Mouse (Mus musculus) urinary bladder, adult 18-20 months (tissue): ENCODE measurements at regions not wholly inside any gene's neighbourhood (a gene's known extent, or its start where the extent isn't known, plus 50 kb on each side); places are given as distances from the start of the nearest gene placed in this dataset.

Experiments used
- DNase-seq, 2 experiments: peaks; one replicate each; pipeline ENCODE4 v3.0.0; 2022; ENCODE audit warnings: low spot score in 2 of 2, mixed read lengths in 2 of 2

GRCm38 (mm10) chr3:58072230-58072839, 224.5 kb upstream of the Pfn2 start:
- no peak for DNase-seq

- no peak for DNase-seq
These were observed 241.7 kb upstream of the Pfn2 start for GRCm38 (mm10) chr3:58089344-58090139.

GRCm38 (mm10) chr3:58090396-58090795, 242.5 kb upstream of the Pfn2 start:
- DNase-seq: no peak

- DNase-seq: no peak
These were observed 243.7 kb upstream of the Pfn2 start for GRCm38 (mm10) chr3:58091466-58092176.

GRCm38 (mm10) chr3:58110911-58111476, 263.1 kb upstream of the Pfn2 start:
- no peak for DNase-seq

- no peak for DNase-seq
These were observed 264.6 kb upstream of the Pfn2 start for GRCm38 (mm10) chr3:58112431-58112856.

GRCm38 (mm10) chr3:58113941-58114340, 266.1 kb upstream of the Pfn2 start:
- no peak for DNase-seq

- DNase-seq: no peak
These were observed 267.6 kb upstream of the Pfn2 start for GRCm38 (mm10) chr3:58115511-58115910.

- no peak for DNase-seq
These were observed 269.0 kb upstream of the Pfn2 start for GRCm38 (mm10) chr3:58116848-58117247.

GRCm38 (mm10) chr3:58120051-58120450, 272.2 kb upstream of the Pfn2 start:
- no peak for DNase-seq

GRCm38 (mm10) chr3:58122456-58123359, 274.8 kb upstream of the Pfn2 start:
- DNase-seq: peak; percentile 43

- no peak for DNase-seq
These were observed 275.7 kb upstream of the Pfn2 start for GRCm38 (mm10) chr3:58123396-58124077.

GRCm38 (mm10) chr3:58124886-58125285, 277.0 kb upstream of the Pfn2 start:
- DNase-seq: no peak

- no peak for DNase-seq
These were observed 279.1 kb upstream of the Pfn2 start for GRCm38 (mm10) chr3:58126996-58127395.

- DNase-seq: no peak
These were observed 280.2 kb upstream of the Pfn2 start for GRCm38 (mm10) chr3:58128059-58128458.

GRCm38 (mm10) chr3:58129358-58129903, 281.6 kb upstream of the Pfn2 start:
- no peak for DNase-seq

- peak in 1 of 2 experiments; percentile 2 for DNase-seq
These were observed 278.7 kb upstream of the Tsc22d2 start for GRCm38 (mm10) chr3:58135607-58136365.

- peak; percentile 7 to 38 for DNase-seq
These were observed 275.6 kb upstream of the Tsc22d2 start for GRCm38 (mm10) chr3:58138726-58139585.

- no peak for DNase-seq
These were observed 268.4 kb upstream of the Tsc22d2 start for GRCm38 (mm10) chr3:58146108-58146507.
